Mouse (Mus musculus) CD4-positive, CD25-positive, alpha-beta regulatory T cell, adult 2 months (primary cell): ENCODE results near the gene Gm5447.

Source experiments
- DNase-seq: peaks from one replicate; pipeline ENCODE4 v3.0.0-alpha.2; 2012; ENCODE audit warnings: low read depth, low spot score

Gm5447 gene

GRCm38 (mm10) chr13:30973501-30974246 is at the start of gene Gm5447, which contains the start of gene Exoc2:
Gene Gm5447 (plus strand): TSS chr13:30974204.
Gene Exoc2 (minus strand): TSS chr13:30974093.
- peak; percentile 90 for DNase-seq

GRCm38 (mm10) chr13:30924269-30924668 is 49.7 kb upstream of the Gm5447 start:
- no peak for DNase-seq

- no peak for DNase-seq
These were observed 44.9 kb upstream of the Gm5447 start for GRCm38 (mm10) chr13:30929119-30929518.

GRCm38 (mm10) chr13:30931613-30932012 is 42.4 kb upstream of the Gm5447 start:
- no peak for DNase-seq

- peak; percentile 79 for DNase-seq
These were observed 41.0 kb upstream of the Gm5447 start for GRCm38 (mm10) chr13:30932972-30933371.

- DNase-seq: no peak
These were observed 28.2 kb upstream of the Gm5447 start for GRCm38 (mm10) chr13:30945788-30946187.

GRCm38 (mm10) chr13:30947129-30947528 is 26.9 kb upstream of the Gm5447 start:
- DNase-seq: no peak

GRCm38 (mm10) chr13:30947540-30947939 is 26.5 kb upstream of the Gm5447 start, which contains the start of gene Hus1b:
Gene Hus1b (minus strand): TSS chr13:30947759.
- DNase-seq: no peak

GRCm38 (mm10) chr13:30949181-30949580 is 24.8 kb upstream of the Gm5447 start:
- no peak for DNase-seq

GRCm38 (mm10) chr13:30952044-30952443 is 22.0 kb upstream of the Gm5447 start:
- no peak for DNase-seq

GRCm38 (mm10) chr13:30953580-30953979 is 20.4 kb upstream of the Gm5447 start:
- no peak for DNase-seq

- DNase-seq: no peak
These were observed 13.3 kb upstream of the Gm5447 start for GRCm38 (mm10) chr13:30960714-30961113.

GRCm38 (mm10) chr13:30961932-30962331 is 12.1 kb upstream of the Gm5447 start:
- no peak for DNase-seq

GRCm38 (mm10) chr13:30966507-30966911 is 7.5 kb upstream of the Gm5447 start:
- DNase-seq: no peak

- no peak for DNase-seq
These were observed 5.7 kb upstream of the Gm5447 start for GRCm38 (mm10) chr13:30968311-30968710.

GRCm38 (mm10) chr13:30971047-30971446 is 3.0 kb upstream of the Gm5447 start:
- no peak for DNase-seq

GRCm38 (mm10) chr13:30972102-30972501 is 1.9 kb upstream of the Gm5447 start:
- DNase-seq: peak; percentile 83

GRCm38 (mm10) chr13:30974247-30974630 is 235 bp downstream of the Gm5447 start:
- no peak for DNase-seq

- DNase-seq: no peak
These were observed 2.6 kb downstream of the Gm5447 start for GRCm38 (mm10) chr13:30976536-30977084.

GRCm38 (mm10) chr13:30978224-30978623 is 4.2 kb downstream of the Gm5447 start:
- DNase-seq: no peak

- DNase-seq: peak; percentile 79
These were observed 7.7 kb downstream of the Gm5447 start for GRCm38 (mm10) chr13:30981666-30982065.

- peak; percentile 16 for DNase-seq
These were observed 11.2 kb downstream of the Gm5447 start for GRCm38 (mm10) chr13:30985275-30985597.
